Mouse (Mus musculus): ENCODE data around the gene Nanog. TPM values are rescaled to one million over a fixed set of nuclear protein-coding genes. Genes with fewer than 3 reads are reported as not detected.
"Not testable (repeated sequence)": the region's sequence is repeated elsewhere in the genome, so short reads cannot be mapped to it uniquely, and the experiment has no call there.

The Nanog gene
- polyA plus RNA-seq, 1 experiment from 2014 or later, result 0.09 TPM

DNA sequence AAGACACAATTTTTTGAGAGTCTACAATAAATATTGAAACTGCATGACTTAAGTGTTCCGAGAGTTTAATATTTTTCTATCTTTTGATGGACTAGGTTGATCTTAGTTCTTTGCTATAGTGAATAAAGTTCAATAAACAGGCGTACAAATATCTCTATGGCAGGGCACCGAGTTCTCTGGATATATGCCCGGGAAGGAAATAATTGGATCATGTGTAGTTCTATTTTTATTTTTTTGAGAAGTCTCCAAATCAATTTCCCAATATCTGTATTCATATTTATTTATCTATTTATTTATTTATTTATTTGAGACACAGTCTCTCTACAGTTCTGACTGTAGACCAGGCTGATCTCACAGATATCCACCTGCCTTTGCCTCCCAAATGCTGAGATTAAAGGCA lies 36.4 kb upstream of the Nanog start:
- Histone ChIP-seq H3K9me3 (no peaks in the 10 kb centered on the region), H3K4me1 (replicated peaks) (peaks cover 9% of the 10 kb centered on the region), H3K9ac (no peak overlapping the region), H3K27me3 (no peaks in the 10 kb centered on the region), H3K27ac (replicated peaks) (no peak overlapping the region), H3K4me2 (no peak overlapping the region), H3K4me3 (no peak overlapping the region), H3K36me3 (no peaks in the 10 kb centered on the region)
- 94% methylated on average over 4 of the region's 4 CpGs for whole genome bisulfite sequencing
- no peak for ATAC-seq (ENCODE audit: low FRiP score, low read depth)

DNA sequence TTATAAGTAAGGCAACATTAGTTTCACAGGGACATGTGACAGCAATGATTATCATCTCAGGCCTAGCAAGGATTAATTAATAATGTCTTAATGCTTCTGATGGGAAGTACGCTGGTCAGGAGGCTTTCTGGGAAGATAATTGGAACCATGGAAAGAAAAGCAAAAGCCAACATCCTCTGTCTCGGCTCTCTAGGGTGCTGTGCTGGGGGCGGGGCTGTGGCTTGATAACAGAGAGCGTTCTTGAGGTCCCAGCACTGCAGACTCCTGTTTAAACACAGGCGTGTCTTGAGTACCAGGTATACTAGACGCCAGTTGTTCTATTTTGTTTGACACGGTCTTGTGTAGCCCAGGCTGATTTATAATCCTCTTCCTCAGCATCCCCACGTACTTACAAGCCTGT lies 34.5 kb upstream of the Nanog start:
- no peaks in the 10 kb centered on the region for H3K9me3 ChIP-seq
- H3K4me2 ChIP-seq, result no peak overlapping the region
- H3K36me3 ChIP-seq, result no peaks in the 10 kb centered on the region
- no peaks in the 10 kb centered on the region for H3K27me3 ChIP-seq
- peaks cover 9% of the 10 kb centered on the region for H3K4me1 ChIP-seq (replicated peaks)
- H3K9ac ChIP-seq, result no peak overlapping the region
- 69% methylated on average over 8 of the region's 8 CpGs for WGBS
- ATAC-seq (ENCODE audit: low FRiP score, low read depth), result no peak
- H3K4me3 ChIP-seq, result no peak overlapping the region
- no peak overlapping the region for H3K27ac ChIP-seq (replicated peaks)

DNA sequence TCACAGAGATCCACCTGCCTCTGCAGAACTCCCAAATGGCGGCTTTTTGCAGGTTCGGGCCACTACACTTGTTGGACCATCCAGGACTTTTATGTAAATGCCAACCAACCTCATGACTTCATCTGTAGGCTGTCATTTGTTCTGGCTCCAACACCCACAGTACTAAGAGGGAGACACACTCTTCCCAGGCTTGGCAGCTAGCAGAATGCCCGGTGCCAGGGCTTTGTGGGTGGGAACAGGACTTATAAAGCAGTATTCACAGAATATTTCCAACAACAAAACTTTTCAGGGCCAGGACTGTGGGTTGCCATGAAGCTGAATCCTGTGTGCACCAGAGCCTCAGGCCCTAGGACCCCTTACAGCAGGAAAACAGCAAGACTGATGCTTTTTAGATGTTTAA lies 24.6 kb upstream of the Nanog start:
- H3K4me2 ChIP-seq, result no peak overlapping the region
- WGBS, result 85% methylated on average over 3 of the region's 3 CpGs
- H3K4me1 ChIP-seq (replicated peaks), result no peaks in the 10 kb centered on the region
- H3K27ac ChIP-seq (replicated peaks), result no peak overlapping the region
- H3K36me3 ChIP-seq, result no peaks in the 10 kb centered on the region
- H3K9me3 ChIP-seq, result no peaks in the 10 kb centered on the region
- no peak for ATAC-seq (ENCODE audit: low FRiP score, low read depth)
- no peaks in the 10 kb centered on the region for H3K27me3 ChIP-seq
- no peak overlapping the region for H3K9ac ChIP-seq
- H3K4me3 ChIP-seq, result no peak overlapping the region

DNA sequence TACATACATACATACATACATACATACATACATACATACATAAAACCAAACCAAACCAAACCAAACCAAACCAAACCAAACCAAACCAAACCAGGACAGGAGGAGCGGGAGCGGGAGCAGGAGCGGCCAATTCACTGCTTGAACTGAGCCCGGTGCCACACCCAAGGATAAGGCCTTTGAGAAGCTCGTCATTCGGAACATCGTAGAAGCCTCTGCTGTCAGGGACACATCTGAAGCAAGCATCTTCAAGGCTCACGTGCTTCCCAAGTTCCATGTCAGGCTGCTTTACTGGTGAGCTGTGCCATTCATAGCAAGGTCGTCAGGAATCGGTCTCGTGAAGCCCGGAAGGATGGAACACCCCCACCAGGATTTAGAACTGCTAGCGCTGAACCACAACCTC lies 20.6 kb upstream of the Nanog start:
- no peaks in the 10 kb centered on the region for H3K27me3 ChIP-seq
- no peaks in the 10 kb centered on the region for H3K36me3 ChIP-seq
- no peak for ATAC-seq (ENCODE audit: low FRiP score, low read depth)
- no peak overlapping the region for H3K27ac ChIP-seq (replicated peaks)
- H3K9ac ChIP-seq, result no peak overlapping the region
- no peaks in the 10 kb centered on the region for H3K9me3 ChIP-seq
- H3K4me1 ChIP-seq (replicated peaks), result no peaks in the 10 kb centered on the region
- H3K4me3 ChIP-seq, result no peak overlapping the region
- WGBS, result 94% methylated on average over 13 of the region's 13 CpGs
- H3K4me2 ChIP-seq, result no peak overlapping the region

DNA sequence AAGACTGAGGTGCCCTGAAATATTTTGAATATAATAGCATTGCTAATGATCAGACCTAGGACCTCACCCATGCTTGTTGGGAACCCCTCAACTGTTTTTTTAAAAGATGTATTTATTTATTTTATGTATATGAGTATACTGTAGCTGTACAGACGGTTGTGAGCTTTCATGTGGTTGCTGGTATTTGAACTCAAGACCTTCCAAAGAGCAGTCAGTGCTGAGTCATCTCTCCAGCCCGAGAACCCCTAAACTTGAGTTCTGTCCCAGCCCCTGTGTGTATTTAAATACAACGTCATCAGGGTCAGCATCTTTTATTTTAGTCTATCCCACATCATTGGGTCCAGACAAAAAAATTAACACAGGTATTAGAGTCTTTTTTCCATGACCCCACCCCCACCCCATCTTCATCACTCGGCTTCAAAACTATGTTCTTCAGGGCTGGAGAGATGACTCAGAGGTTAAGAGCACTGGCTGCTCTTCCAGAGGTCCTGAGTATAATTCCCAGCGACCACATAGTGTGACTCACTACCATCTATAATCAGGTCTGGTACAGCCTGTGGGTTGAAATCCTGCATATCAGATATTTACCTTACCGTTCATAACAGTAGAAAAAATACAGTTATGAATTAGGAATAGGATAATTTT lies 17.8 kb upstream of the Nanog start:
- no peak overlapping the region for H3K4me2 ChIP-seq
- no peaks in the 10 kb centered on the region for H3K27me3 ChIP-seq
- WGBS, result 78% methylated on average over 6 of the region's 6 CpGs

DNA sequence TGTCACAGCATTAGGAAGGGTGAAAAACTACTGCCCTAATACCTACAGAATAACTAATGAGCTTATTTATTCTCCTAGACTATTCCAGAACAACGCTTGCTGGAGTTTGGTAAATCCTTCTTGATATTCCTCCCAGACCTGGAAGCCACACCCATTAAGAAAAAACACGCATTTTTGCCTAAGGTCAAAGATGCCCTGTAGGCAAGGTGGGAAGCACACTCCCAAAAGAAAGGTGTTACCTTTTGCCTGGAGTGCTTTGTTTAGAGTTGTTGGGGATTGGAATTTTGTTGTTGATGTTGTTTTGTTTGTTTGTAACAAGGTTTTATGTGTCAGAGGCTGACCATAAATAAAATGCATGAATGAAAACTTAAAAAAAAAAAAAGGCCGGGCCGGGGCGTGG lies 17.2 kb upstream of the Nanog start:
- no peaks in the 10 kb centered on the region for H3K9me3 ChIP-seq
- 92% methylated on average over 5 of the region's 5 CpGs for WGBS
- no peak for ATAC-seq (ENCODE audit: low FRiP score, low read depth)

More for the DNA sequence above, 17.8 kb upstream of the Nanog start:
- Histone ChIP-seq H3K9ac (no peak overlapping the region), H3K27ac (replicated peaks) (no peak overlapping the region), H3K36me3 (no peaks in the 10 kb centered on the region), H3K4me3 (no peak overlapping the region), H3K9me3 (no peaks in the 10 kb centered on the region), H3K4me1 (replicated peaks) (no peaks in the 10 kb centered on the region)
- no peak for ATAC-seq (ENCODE audit: low FRiP score, low read depth)

DNA sequence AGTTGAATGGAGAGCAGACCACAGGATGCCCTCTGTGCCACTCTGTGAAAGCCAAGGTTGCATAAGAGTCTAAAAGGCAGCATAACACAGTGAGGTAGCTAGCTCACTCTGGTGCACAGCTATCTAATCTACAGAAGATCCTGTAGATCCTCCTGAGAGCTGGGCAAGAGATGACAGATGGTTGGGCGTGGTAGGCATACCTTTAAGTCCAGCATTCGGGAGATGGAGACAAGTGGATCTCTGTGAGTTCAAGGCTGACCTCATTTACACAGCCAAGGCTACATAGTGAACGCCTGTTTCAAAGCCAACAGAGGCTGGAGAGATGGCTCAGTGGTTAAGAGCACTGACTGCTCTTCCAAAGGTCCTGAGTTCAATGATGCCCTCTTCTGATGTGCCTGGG lies 11.9 kb upstream of the Nanog start:
- WGBS, result 87% methylated on average over 3 of the region's 3 CpGs
- no peaks in the 10 kb centered on the region for H3K9me3 ChIP-seq
- no peak overlapping the region for H3K9ac ChIP-seq
- H3K4me2 ChIP-seq, result no peak overlapping the region
- H3K27me3 ChIP-seq, result no peaks in the 10 kb centered on the region
- ATAC-seq (ENCODE audit: low FRiP score, low read depth), result no peak
- H3K27ac ChIP-seq (replicated peaks), result no peak overlapping the region
- H3K4me1 ChIP-seq (replicated peaks), result no peaks in the 10 kb centered on the region
- H3K4me3 ChIP-seq, result no peak overlapping the region
- no peaks in the 10 kb centered on the region for H3K36me3 ChIP-seq

More for the DNA sequence above, 17.2 kb upstream of the Nanog start:
- Histone ChIP-seq H3K4me2 (no peak overlapping the region), H3K9ac (no peak overlapping the region), H3K4me3 (no peak overlapping the region), H3K27me3 (no peaks in the 10 kb centered on the region), H3K4me1 (replicated peaks) (no peaks in the 10 kb centered on the region), H3K36me3 (no peaks in the 10 kb centered on the region), H3K27ac (replicated peaks) (no peak overlapping the region)

DNA sequence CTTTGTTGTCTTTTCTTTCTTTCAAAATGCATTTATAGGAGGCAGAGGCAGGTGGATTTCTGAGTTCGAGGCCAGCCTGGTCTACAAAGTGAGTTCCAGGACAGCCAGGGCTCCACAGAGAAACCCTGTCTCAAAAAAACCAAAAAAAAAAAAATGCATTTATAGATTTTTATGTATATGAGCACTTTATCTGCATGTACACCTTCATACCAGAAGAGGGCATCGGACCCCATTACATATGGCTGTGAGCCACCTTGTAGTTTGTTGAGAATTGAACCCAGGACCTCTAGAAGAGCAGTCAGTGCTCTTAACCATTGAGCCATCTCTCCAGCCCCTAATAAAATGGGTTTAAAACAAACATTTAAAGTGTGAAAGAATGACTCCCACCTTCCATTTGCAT lies 7.7 kb upstream of the Nanog start:
- not testable (repeated sequence) for H3K9me3 ChIP-seq; H3K36me3 ChIP-seq; ATAC-seq (ENCODE audit: low FRiP score, low read depth); H3K9ac ChIP-seq; H3K4me2 ChIP-seq; H3K27ac ChIP-seq (replicated peaks); H3K4me1 ChIP-seq (replicated peaks); H3K4me3 ChIP-seq; H3K27me3 ChIP-seq
- WGBS, result 91% methylated on average over 2 of the region's 2 CpGs

DNA sequence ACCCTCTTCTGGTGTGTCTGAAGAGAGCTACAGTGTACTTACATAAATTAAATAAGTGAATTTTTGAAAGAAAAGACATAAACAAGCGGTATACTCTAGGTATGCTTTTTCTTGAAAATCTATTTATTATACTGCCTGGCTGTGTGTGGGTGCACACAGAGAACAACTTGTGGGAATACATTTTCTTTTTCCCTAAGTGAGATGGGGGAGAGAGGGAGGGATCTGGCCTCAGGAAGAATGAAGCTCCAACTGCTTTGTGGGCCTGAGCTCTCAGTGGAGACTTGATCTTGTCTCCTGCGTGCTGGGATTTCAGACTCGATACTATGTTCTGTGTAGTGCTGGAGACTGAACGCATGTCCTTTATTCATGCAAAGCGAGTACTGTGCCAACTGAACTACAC lies 5.5 kb upstream of the Nanog start:
- Histone ChIP-seq H3K36me3 (no peaks in the 10 kb centered on the region), H3K4me1 (replicated peaks) (peaks cover 6% of the 10 kb centered on the region), H3K27me3 (0 out of 2 replicates have a peak, but pooled peaks cover 6% of the 10 kb centered on the region), H3K9me3 (no peaks in the 10 kb centered on the region), H3K4me2 (no peak overlapping the region), H3K27ac (replicated peaks) (no peak overlapping the region), H3K4me3 (no peak overlapping the region), H3K9ac (no peak overlapping the region)
- WGBS, result 82% methylated on average over 5 of the region's 5 CpGs
- no peak for ATAC-seq (ENCODE audit: low FRiP score, low read depth)

DNA sequence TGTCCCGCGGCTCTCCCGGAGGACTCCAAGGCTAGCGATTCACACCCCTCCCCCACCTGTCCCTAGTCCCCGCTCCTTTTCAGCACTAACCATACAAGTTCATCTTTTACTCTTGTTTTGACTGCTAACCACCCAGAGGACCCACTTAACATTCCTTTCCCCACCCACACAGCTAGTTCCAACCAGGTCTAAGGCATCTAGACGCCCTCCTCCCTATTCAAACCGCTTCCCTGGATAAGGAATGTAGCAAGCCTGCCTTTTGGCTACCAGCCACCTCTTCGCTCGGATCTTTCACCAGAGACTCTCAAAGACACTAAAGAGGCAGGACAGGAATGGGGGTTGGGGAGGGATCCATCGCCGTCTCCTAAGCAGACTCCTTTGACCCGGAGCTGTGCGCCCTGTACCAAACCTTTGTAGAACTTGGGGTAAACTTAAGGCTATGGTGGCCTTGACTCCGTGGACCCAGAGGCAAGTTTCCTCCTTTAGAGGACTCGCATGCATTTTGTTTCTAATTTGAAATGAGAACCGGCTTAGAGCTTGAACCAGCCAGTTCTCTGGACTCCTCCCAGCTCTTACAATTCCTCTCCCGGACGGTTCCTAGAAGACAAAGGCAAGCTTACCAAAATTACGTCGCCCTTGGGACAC lies 4.7 kb upstream of the Nanog start:
- 4% methylated on average over 20 of the region's 20 CpGs for WGBS
- Histone ChIP-seq H3K9ac (0 out of 2 replicates have a peak overlapping the region, but pooled peaks have one; percentile 27), H3K27me3 (0 out of 2 replicates have a peak, but pooled peaks cover 9% of the 10 kb centered on the region), H3K4me2 (peak overlapping the region; percentile 53), H3K36me3 (no peaks in the 10 kb centered on the region), H3K4me1 (replicated peaks) (peaks cover 6% of the 10 kb centered on the region), H3K27ac (replicated peaks) (peak overlapping the region; percentile 68), H3K9me3 (no peaks in the 10 kb centered on the region), H3K4me3 (peak overlapping the region; percentile 25)
- ATAC-seq (ENCODE audit: low FRiP score, low read depth), result peak; percentile 84

DNA sequence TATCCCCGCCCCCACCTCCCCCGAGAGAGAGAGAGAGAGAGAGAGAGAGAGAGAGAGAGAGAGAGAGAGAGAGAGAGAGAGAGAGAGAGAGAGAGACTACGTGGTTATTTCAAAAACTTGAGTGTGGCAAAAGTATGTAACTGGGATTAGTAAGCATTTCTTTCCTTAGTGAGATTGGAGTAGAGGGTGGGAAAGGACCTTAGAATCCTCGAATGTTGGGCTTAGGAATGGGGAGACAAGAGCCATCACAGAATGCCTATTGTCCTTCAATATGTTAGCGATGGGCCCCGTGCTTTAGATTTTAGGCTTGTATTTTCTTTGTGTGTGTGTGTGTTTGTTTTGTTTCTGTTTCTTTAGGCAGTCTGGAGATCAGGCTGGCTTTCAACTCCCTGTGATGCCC lies 4.0 kb upstream of the Nanog start:
- Histone ChIP-seq H3K4me2 (peak overlapping the region; percentile 53; the same call in 1 of the 2 replicates), H3K4me3 (no peak overlapping the region), H3K36me3 (no peaks in the 10 kb centered on the region), H3K4me1 (replicated peaks) (peaks cover 6% of the 10 kb centered on the region), H3K27ac (replicated peaks) (no peak overlapping the region), H3K9me3 (no peaks in the 10 kb centered on the region), H3K27me3 (0 out of 2 replicates have a peak, but pooled peaks cover 9% of the 10 kb centered on the region), H3K9ac (no peak overlapping the region)
- ATAC-seq (ENCODE audit: low FRiP score, low read depth), result no peak
- 20% methylated on average over 6 of the region's 6 CpGs for WGBS

DNA sequence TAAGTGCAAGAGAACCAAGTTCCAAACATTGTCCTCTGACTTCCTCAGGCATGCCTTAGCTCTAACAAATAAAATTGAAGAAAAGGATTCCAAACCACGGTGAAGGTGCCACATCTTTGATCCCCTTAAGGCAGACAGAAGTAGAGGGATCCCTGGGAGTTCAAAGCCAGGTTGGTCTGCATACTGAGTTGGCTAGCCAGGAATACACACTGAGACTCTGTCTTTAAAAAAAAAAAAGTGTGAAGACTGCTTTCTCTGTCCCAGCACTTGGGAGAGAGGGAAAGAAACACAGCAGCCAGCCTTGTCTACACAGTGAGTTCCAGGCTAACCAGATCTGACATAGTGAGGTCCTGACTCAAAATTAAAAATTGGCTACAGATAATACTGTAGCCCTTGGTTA lies 3.6 kb upstream of the Nanog start:
- peaks cover 6% of the 10 kb centered on the region for H3K4me1 ChIP-seq (replicated peaks)
- 0 out of 2 replicates have a peak, but pooled peaks cover 9% of the 10 kb centered on the region for H3K27me3 ChIP-seq
- H3K36me3 ChIP-seq, result no peaks in the 10 kb centered on the region
- no peak overlapping the region for H3K27ac ChIP-seq (replicated peaks)
- no peaks in the 10 kb centered on the region for H3K9me3 ChIP-seq
- ATAC-seq (ENCODE audit: low FRiP score, low read depth), result no peak
- H3K4me2 ChIP-seq, result no peak overlapping the region
- H3K4me3 ChIP-seq, result no peak overlapping the region
- H3K9ac ChIP-seq, result no peak overlapping the region
- WGBS, result 15% methylated on average over 1 of the region's 1 CpGs

Measured in hindbrain, embryonic 15.5 days (tissue).